Mouse (Mus musculus) forebrain, embryonic 12.5 days (tissue): ENCODE results near the gene Apc2. TPM values are rescaled to one million over a fixed set of nuclear protein-coding genes. Genes with fewer than 3 reads are reported as not detected.

Experiments
- ATAC-seq: fragments of 200-750 bp; cut with Nextera tagmentation; 2 replicates; pipeline ENCODE4 v1.8.0; 2017; ENCODE audit warnings: moderate TSS enrichment; ENCODE audit not compliant: low FRiP score
- H3K27ac ChIP-seq: fragments of 300-500 bp; sonication (generic); 2 replicates; pipeline ENCODE4 v1.5.1; 2016; ENCODE audit warnings: mild to moderate bottlenecking
- H3K27me3 ChIP-seq: fragments of 300-500 bp; sonication (generic); 2 replicates; pipeline ENCODE4 v1.6.1; 2016; ENCODE audit warnings: mild to moderate bottlenecking
- H3K36me3 ChIP-seq: fragments of 300-500 bp; sonication (generic); replicated peaks from 2 replicates; pipeline ENCODE4 v1.6.1; 2016; ENCODE audit warnings: mild to moderate bottlenecking
- H3K4me1 ChIP-seq: fragments of 300-500 bp; sonication (generic); 2 replicates; pipeline ENCODE4 v1.6.1; 2016
- H3K4me2 ChIP-seq: fragments of 300-500 bp; sonication (generic); 2 replicates; pipeline ENCODE4 v1.6.1; 2016; ENCODE audit warnings: mild to moderate bottlenecking, moderate library complexity
- H3K4me3 ChIP-seq: fragments of 300-500 bp; sonication (generic); replicated peaks from 2 replicates; pipeline ENCODE4 v1.5.1; 2016; ENCODE audit warnings: mild to moderate bottlenecking
- H3K9ac ChIP-seq: fragments of 300-500 bp; sonication (generic); 2 replicates; pipeline ENCODE4 v1.6.1; 2016; ENCODE audit warnings: mild to moderate bottlenecking
- H3K9me3 ChIP-seq: fragments of 300-500 bp; sonication (generic); 2 replicates; pipeline ENCODE4 v1.6.1; 2016
- WGBS: fragments of 180-500 bp; shearing (Covaris S2); methylation state at CpG from one replicate; pipeline ENCODE4 v1.1.7; 2016; 5-methylcytosine and 5-hydroxymethylcytosine counted together
- polyA plus RNA-seq: library from polyadenylated mRNA; unstranded; fragments of >200 nt; fragmentation: Nextera tagmentation; extraction: Ambion mirVana; gene quantifications from 2 replicates; pipeline ENCODE4 v1.2.1, GENCODE M21; 2016

The Apc2 gene
- polyA plus RNA-seq, 1 experiment from 2014 or later = 144 TPM

- ATAC-seq = no peak
- peaks cover 34% of the 10 kb centered on the region for H3K27me3 ChIP-seq
- 1% methylated on average over 41 of the region's 41 CpGs for WGBS
- peak overlapping the region; percentile 47 for H3K4me3 ChIP-seq
- H3K4me1 ChIP-seq = peaks cover 15% of the 10 kb centered on the region
- no peaks in the 10 kb centered on the region for H3K36me3 ChIP-seq
- no peak overlapping the region for H3K27ac ChIP-seq
- peak overlapping the region; percentile 47 for H3K9ac ChIP-seq
- peak overlapping the region; percentile 83 for H3K4me2 ChIP-seq
- H3K9me3 ChIP-seq = no peaks in the 10 kb centered on the region
These were observed 34.3 kb downstream of the Apc2 start for GRCm38 (mm10) chr10:80330084-80330483.

DNA sequence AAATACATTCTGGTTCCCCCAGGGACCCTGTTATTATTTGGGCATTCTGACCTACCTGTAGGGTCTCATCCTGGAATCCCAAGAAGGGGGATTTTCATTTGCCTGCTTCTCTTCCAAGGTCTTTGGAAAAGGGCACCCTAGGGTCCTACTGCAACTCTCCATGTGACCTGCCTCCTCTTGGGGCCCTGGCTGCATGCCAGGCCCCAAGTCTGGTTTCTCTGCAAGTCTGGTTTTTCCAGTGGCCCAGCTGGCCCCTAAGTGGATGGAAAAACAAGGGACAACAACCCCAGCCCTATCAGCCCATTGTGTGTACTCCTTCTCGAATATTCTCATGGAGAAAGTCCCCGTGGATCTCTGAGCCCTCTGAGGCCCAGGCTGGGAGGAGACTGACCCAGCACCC is 35.1 kb downstream of the Apc2 start:
- H3K9me3 ChIP-seq = no peaks in the 10 kb centered on the region
- 85% methylated on average over 2 of the region's 2 CpGs for WGBS
- peaks cover 15% of the 10 kb centered on the region for H3K4me1 ChIP-seq
- H3K4me3 ChIP-seq = no peak overlapping the region
- no peaks in the 10 kb centered on the region for H3K36me3 ChIP-seq
- no peak for ATAC-seq
- no peak overlapping the region for H3K9ac ChIP-seq
- H3K27me3 ChIP-seq = peaks cover 32% of the 10 kb centered on the region
- H3K4me2 ChIP-seq = peak overlapping the region; percentile 83
- H3K27ac ChIP-seq = no peak overlapping the region

GRCm38 (mm10) chr10:80331636-80332524 is 36.1 kb downstream of the Apc2 start:
- Histone ChIP-seq H3K27ac (no peak overlapping the region), H3K4me1 (peaks cover 15% of the 10 kb centered on the region)
- ATAC-seq = no peak

GRCm38 (mm10) chr10:80332525-80332989 is 36.8 kb downstream of the Apc2 start:
- peaks cover 15% of the 10 kb centered on the region for H3K4me1 ChIP-seq
- peaks cover 29% of the 10 kb centered on the region for H3K27me3 ChIP-seq
- ATAC-seq = no peak
- H3K4me3 ChIP-seq = no peak overlapping the region
- H3K4me2 ChIP-seq = no peak overlapping the region
- no peaks in the 10 kb centered on the region for H3K9me3 ChIP-seq
- 89% methylated on average over 5 of the region's 5 CpGs for WGBS
- no peak overlapping the region for H3K27ac ChIP-seq
- H3K9ac ChIP-seq = 0 out of 2 replicates have a peak overlapping the region, but pooled peaks have one; percentile 4
- H3K36me3 ChIP-seq = no peaks in the 10 kb centered on the region

More at GRCm38 (mm10) chr10:80331636-80332524, 36.1 kb downstream of the Apc2 start:
- H3K9ac ChIP-seq = 0 out of 2 replicates have a peak overlapping the region, but pooled peaks have one; percentile 4
- peaks cover 29% of the 10 kb centered on the region for H3K27me3 ChIP-seq
- H3K4me3 ChIP-seq = no peak overlapping the region
- no peak overlapping the region for H3K4me2 ChIP-seq
- 77% methylated on average over 10 of the region's 10 CpGs for WGBS
- no peaks in the 10 kb centered on the region for H3K9me3 ChIP-seq
- no peaks in the 10 kb centered on the region for H3K36me3 ChIP-seq

- Histone ChIP-seq H3K4me1 (no peaks in the 10 kb centered on the region), H3K27ac (no peak overlapping the region), H3K36me3 (no peaks in the 10 kb centered on the region), H3K9me3 (no peaks in the 10 kb centered on the region), H3K27me3 (peaks cover 49% of the 10 kb centered on the region), H3K4me2 (no peak overlapping the region), H3K9ac (no peak overlapping the region), H3K4me3 (no peak overlapping the region)
- 92% methylated on average over 12 of the region's 12 CpGs for WGBS
- ATAC-seq = no peak
These were observed 40.5 kb downstream of the Apc2 start for GRCm38 (mm10) chr10:80336263-80336662.

GRCm38 (mm10) chr10:80339941-80340750 is 44.4 kb downstream of the Apc2 start:
- ATAC-seq = no peak; the same call in 1 of the 2 replicates
- H3K9me3 ChIP-seq = no peaks in the 10 kb centered on the region
- WGBS = 22% methylated on average over 19 of the region's 19 CpGs
- no peak overlapping the region for H3K9ac ChIP-seq
- no peaks in the 10 kb centered on the region for H3K36me3 ChIP-seq
- H3K4me3 ChIP-seq = no peak overlapping the region
- H3K4me2 ChIP-seq = no peak overlapping the region
- peaks cover 74% of the 10 kb centered on the region for H3K27me3 ChIP-seq
- H3K27ac ChIP-seq = no peak overlapping the region
- H3K4me1 ChIP-seq = peaks cover 27% of the 10 kb centered on the region

GRCm38 (mm10) chr10:80341026-80341425 is 45.2 kb downstream of the Apc2 start:
- Histone ChIP-seq H3K4me1 (peaks cover 30% of the 10 kb centered on the region), H3K4me3 (0 out of 2 replicates have a peak overlapping the region, but pooled peaks have one; percentile 38), H3K27ac (no peak overlapping the region), H3K4me2 (no peak overlapping the region), H3K9me3 (no peaks in the 10 kb centered on the region), H3K9ac (no peak overlapping the region), H3K27me3 (peaks cover 77% of the 10 kb centered on the region), H3K36me3 (no peaks in the 10 kb centered on the region)
- 9% methylated on average over 21 of the region's 21 CpGs for WGBS
- no peak for ATAC-seq

GRCm38 (mm10) chr10:80341491-80342304 is 45.9 kb downstream of the Apc2 start:
- H3K9me3 ChIP-seq = no peaks in the 10 kb centered on the region
- H3K4me2 ChIP-seq = peak overlapping the region; percentile 57; the same call in 1 of the 2 replicates
- peak overlapping the region; percentile 38 for H3K4me3 ChIP-seq
- 3% methylated on average over 47 of the region's 47 CpGs for WGBS
- H3K4me1 ChIP-seq = peaks cover 30% of the 10 kb centered on the region
- H3K36me3 ChIP-seq = no peaks in the 10 kb centered on the region
- no peak for ATAC-seq
- H3K27me3 ChIP-seq = peaks cover 84% of the 10 kb centered on the region
- no peak overlapping the region for H3K27ac ChIP-seq
- 0 out of 2 replicates have a peak overlapping the region, but pooled peaks have one; percentile 0 for H3K9ac ChIP-seq

DNA sequence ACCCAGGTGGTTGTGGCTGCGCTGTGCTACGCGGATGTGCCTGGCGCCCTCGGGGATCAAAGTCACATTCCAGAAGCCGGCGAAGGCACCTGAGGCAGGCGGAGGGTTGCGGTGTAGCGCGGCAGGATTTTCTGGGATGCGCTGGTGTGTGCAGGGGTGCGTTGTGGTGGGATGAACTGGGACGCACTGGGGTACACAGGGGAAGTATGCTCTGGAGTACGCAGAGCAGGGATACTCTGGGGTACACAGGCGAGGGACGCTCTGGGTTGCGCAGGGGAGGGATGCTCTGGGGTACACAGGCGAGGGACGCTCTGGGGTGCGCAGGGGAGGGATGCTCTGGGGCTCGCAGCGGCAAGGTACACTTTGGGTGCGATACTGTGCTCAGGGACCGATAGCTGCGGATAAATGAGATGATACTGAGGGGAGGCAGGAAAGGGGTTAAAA is 46.5 kb downstream of the Apc2 start:
- H3K4me3 ChIP-seq = peak overlapping the region; percentile 38
- WGBS = 1% methylated on average over 26 of the region's 26 CpGs
- ATAC-seq = no peak; the same call in 1 of the 2 replicates
- no peaks in the 10 kb centered on the region for H3K9me3 ChIP-seq
- no peaks in the 10 kb centered on the region for H3K36me3 ChIP-seq
- H3K27ac ChIP-seq = no peak overlapping the region
- 0 out of 2 replicates have a peak overlapping the region, but pooled peaks have one; percentile 0 for H3K9ac ChIP-seq
- peaks cover 30% of the 10 kb centered on the region for H3K4me1 ChIP-seq
- H3K27me3 ChIP-seq = peaks cover 90% of the 10 kb centered on the region
- H3K4me2 ChIP-seq = peak overlapping the region; percentile 57

- no peaks in the 10 kb centered on the region for H3K9me3 ChIP-seq
- H3K27me3 ChIP-seq = peaks cover 94% of the 10 kb centered on the region
- peaks cover 33% of the 10 kb centered on the region for H3K4me1 ChIP-seq
- H3K9ac ChIP-seq = 0 out of 2 replicates have a peak overlapping the region, but pooled peaks have one; percentile 0
- peak overlapping the region; percentile 57 for H3K4me2 ChIP-seq
- WGBS = under 1% methylated on average over 29 of the region's 33 CpGs
- no peak overlapping the region for H3K27ac ChIP-seq
- H3K36me3 ChIP-seq = no peaks in the 10 kb centered on the region
- H3K4me3 ChIP-seq = peak overlapping the region; percentile 38
- peak; percentile 76 for ATAC-seq
These were observed 47.1 kb downstream of the Apc2 start for GRCm38 (mm10) chr10:80342749-80343424.

GRCm38 (mm10) chr10:80343425-80343895 is 47.7 kb downstream of the Apc2 start:
- ATAC-seq = no peak; the same call in 1 of the 2 replicates

More at GRCm38 (mm10) chr10:80343425-80343895, 47.7 kb downstream of the Apc2 start:
- no peak overlapping the region for H3K9ac ChIP-seq
- 32% methylated on average over 13 of the region's 13 CpGs for WGBS
- peak overlapping the region; percentile 57 for H3K4me2 ChIP-seq
- peak overlapping the region; percentile 38 for H3K4me3 ChIP-seq
- no peaks in the 10 kb centered on the region for H3K9me3 ChIP-seq
- H3K4me1 ChIP-seq = peaks cover 39% of the 10 kb centered on the region
- H3K27me3 ChIP-seq = peaks cover 94% of the 10 kb centered on the region
- no peaks in the 10 kb centered on the region for H3K36me3 ChIP-seq
- H3K27ac ChIP-seq = no peak overlapping the region
